Mouse (Mus musculus) G1E (cell line): ENCODE results near the gene Esf1.

ENCODE experiments used
- CTCF ChIP-seq: IDR thresholded peaks from 2 replicates; pipeline ENCODE4 v1.5.1; 2012; ENCODE audit warnings: low read depth, low read length, inconsistent platforms, mixed read lengths
- GATA1 ChIP-seq: IDR thresholded peaks from 2 replicates; pipeline ENCODE4 v1.6.1; 2012; ENCODE audit warnings: borderline replicate concordance, low read length, inconsistent platforms, mixed read lengths
- TAL1 ChIP-seq: conservative IDR thresholded peaks from 2 replicates; pipeline ENCODE4 v1.6.1; 2012; ENCODE audit warnings: low read depth, low read length, inconsistent platforms, mixed read lengths

- TF ChIP-seq CTCF (no peak), TAL1 (no peak), GATA1 (no peak)
Measured at GRCm38 (mm10) chr2:140104951-140105350, 65.4 kb downstream of the Esf1 start.
